Comparison of ENCODE assay signal across 12 mouse cellular contexts in genomic region chr15:62492350-62492749, GRCm38 (mm10).
"Had no signal": no experiment of that assay in that cellular context is flagged by ENCODE, and none has a peak within 500 bp of the region (broad histone marks: within the 10 kb centered on the region; RNA-seq: fewer than 3 reads in every experiment).

No protein-coding gene starts in this region.

- H3K4me3 ChIP-seq: intestine, embryonic 15.5 days; layer of hippocampus, adult 2 months; limb, embryonic 12.5 days; liver, embryonic 13.5 days; lung, embryonic 15.5 days; neural tube, embryonic 12.5 days had no signal

- H3K9me3 ChIP-seq: intestine, embryonic 15.5 days; limb, embryonic 12.5 days; liver, embryonic 13.5 days; lung, embryonic 15.5 days; neural tube, embryonic 12.5 days had no signal

- DNase-seq: liver; liver, embryonic 13.5 days; liver, postnatal 0 days; lung, postnatal 14 days; midbrain, embryonic 14.5 days; thymus, postnatal 14 days had no signal

- H3K4me1 ChIP-seq: intestine, embryonic 15.5 days; liver, embryonic 13.5 days had no signal

- H3K36me3 ChIP-seq: intestine, embryonic 15.5 days; limb, embryonic 12.5 days; liver, embryonic 13.5 days; lung, embryonic 15.5 days; neural tube, embryonic 12.5 days had no signal

- H3K27ac ChIP-seq: intestine, embryonic 15.5 days; layer of hippocampus, adult 2 months; limb, embryonic 12.5 days; liver, embryonic 13.5 days; lung, embryonic 15.5 days; neural tube, embryonic 12.5 days; stomach, postnatal 0 days had no signal

- H3K4me2 ChIP-seq: intestine, embryonic 15.5 days; limb, embryonic 12.5 days; liver, embryonic 13.5 days; lung, embryonic 15.5 days; neural tube, embryonic 12.5 days had no signal

- ATAC-seq: intestine, embryonic 15.5 days; liver, postnatal 0 days had no signal

- H3K27me3 ChIP-seq: intestine, embryonic 15.5 days; limb, embryonic 12.5 days; liver, embryonic 13.5 days; lung, embryonic 15.5 days; neural tube, embryonic 12.5 days had no signal

- H3K9ac ChIP-seq: intestine, embryonic 15.5 days; limb, embryonic 12.5 days; liver, embryonic 13.5 days; liver, postnatal 0 days; lung, embryonic 15.5 days; neural tube, embryonic 12.5 days had no signal
